Mouse (Mus musculus) megakaryocyte, embryonic 14.5 days (primary cell): ENCODE data around the gene Scgb3a1. TPM values are rescaled to one million over a fixed set of nuclear protein-coding genes. Genes with fewer than 3 reads are reported as not detected.

Experiments used
- H3K27me3 ChIP-seq: replicated peaks from 2 replicates; pipeline ENCODE3; 2012; ENCODE audit warnings: inconsistent platforms
- H3K36me3 ChIP-seq: replicated peaks from 2 replicates; pipeline ENCODE3; 2012; ENCODE audit warnings: low read length, inconsistent platforms, mixed read lengths
- H3K4me1 ChIP-seq: 2 replicates; pipeline ENCODE4 v1.6.1; 2012; ENCODE audit warnings: inconsistent platforms
- H3K4me3 ChIP-seq: replicated peaks from 2 replicates; pipeline ENCODE3; 2012; ENCODE audit warnings: moderate library complexity, mild to moderate bottlenecking, inconsistent platforms
- H3K9me3 ChIP-seq: 2 replicates; pipeline ENCODE4 v1.6.1; 2012; ENCODE audit warnings: inconsistent platforms
- FLI1 ChIP-seq: IDR thresholded peaks from 2 replicates; pipeline ENCODE4 v1.6.1; 2012; ENCODE audit warnings: low read length, inconsistent platforms, mixed read lengths
- GATA1 ChIP-seq: IDR thresholded peaks from 3 replicates; pipeline ENCODE4 v1.6.1; 2012; ENCODE audit warnings: mixed read lengths, low read length, inconsistent platforms, borderline replicate concordance
- polyA plus RNA-seq: library from polyadenylated mRNA; stranded (reverse); fragments of >175 nt; gene quantifications from 2 replicates; pipeline ENCODE4 v1.2.3, GENCODE M21; 2012; ENCODE audit warnings: low replicate concordance; ENCODE audit not compliant: insufficient read depth

Gene Scgb3a1
- polyA plus RNA-seq, 1 experiment = not detected

DNA sequence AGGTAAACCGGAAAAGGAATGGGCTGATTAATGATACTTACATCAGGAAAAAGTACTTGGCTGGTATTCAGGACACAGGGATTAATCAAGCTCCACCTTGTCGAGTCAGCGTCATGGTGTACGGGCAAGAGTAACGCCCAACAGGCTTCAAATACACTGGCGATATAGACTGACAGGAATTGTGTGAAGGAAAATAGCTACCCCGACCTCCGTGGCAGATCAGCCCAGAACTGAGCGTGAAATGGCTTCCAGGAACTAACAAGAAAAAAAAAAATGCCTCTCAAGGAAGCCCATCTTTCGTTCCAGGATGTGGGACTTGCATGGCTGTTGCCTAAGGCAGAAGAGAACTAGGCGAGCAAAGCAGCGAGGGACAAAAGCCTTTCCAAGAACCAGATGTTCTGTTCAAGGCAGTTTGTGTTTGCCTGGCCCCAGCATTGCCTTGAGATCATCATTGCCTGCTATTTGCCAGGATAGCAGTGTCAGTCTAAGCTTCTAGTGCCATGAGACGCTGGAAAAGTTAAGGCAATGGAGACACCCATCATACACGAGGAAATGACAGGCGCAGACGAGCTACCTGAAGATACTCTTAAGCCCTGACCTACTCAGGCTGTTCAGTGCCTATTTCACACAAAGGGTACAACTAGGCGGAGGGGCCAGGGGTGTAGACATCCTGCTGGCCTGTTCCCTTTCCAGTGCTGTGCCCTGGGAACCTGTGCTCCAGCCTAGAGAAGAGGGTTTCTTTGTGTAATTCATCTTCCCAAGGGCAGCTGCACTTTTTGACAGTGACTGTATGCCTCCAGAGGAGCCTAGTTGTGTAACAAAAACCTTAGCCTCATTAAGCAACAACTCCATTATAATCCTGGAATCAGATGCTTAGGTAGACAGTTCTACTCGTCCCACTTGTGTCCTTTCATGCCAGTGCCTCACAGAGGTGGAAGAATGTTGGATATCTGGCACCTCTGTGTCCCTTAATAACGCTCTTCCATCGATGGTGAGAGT lies 50.2 kb downstream of the Scgb3a1 start:
- Histone ChIP-seq H3K36me3 (peaks cover 5% of the 10 kb centered on the region), H3K27me3 (no peaks in the 10 kb centered on the region), H3K4me3 (peak overlapping the region; percentile 99), H3K4me1 (peaks cover 37% of the 10 kb centered on the region), H3K9me3 (no peaks in the 10 kb centered on the region)
- TF ChIP-seq GATA1 (no peak), FLI1 (no peak)

Other genes with a start within 250 kb of the Scgb3a1 start
- gene Olfr1389, start 240.5 kb upstream of the Scgb3a1 start, polyA plus RNA-seq = 0.58 TPM in 1 of 2 replicates, not detected in the other
- gene Olfr1388, start 227.0 kb upstream of the Scgb3a1 start, polyA plus RNA-seq = not detected in 2 replicates
- not detected in 2 replicates for gene Olfr1387, start 208.3 kb upstream of the Scgb3a1 start, polyA plus RNA-seq
- gene Olfr1386, start 198.6 kb upstream of the Scgb3a1 start, polyA plus RNA-seq = not detected in 2 replicates
- 0.06 TPM in 1 of 2 replicates, not detected in the other for gene Olfr1385, start 174.5 kb upstream of the Scgb3a1 start, polyA plus RNA-seq
- gene Olfr1384, start 156.9 kb upstream of the Scgb3a1 start, polyA plus RNA-seq = not detected in 2 replicates
- gene Olfr1383, start 144.0 kb upstream of the Scgb3a1 start, polyA plus RNA-seq = not detected in 2 replicates
- gene Olfr1382, start 135.4 kb upstream of the Scgb3a1 start, polyA plus RNA-seq = not detected in 2 replicates
- not detected in 2 replicates for gene Olfr1381, start 120.2 kb upstream of the Scgb3a1 start, polyA plus RNA-seq
- gene Olfr1380, start 106.7 kb upstream of the Scgb3a1 start, polyA plus RNA-seq = not detected in 2 replicates
- gene Flt4, start 54.3 kb upstream of the Scgb3a1 start, polyA plus RNA-seq = 0.01 TPM in 1 of 2 replicates, not detected in the other
- gene Cnot6, start 49.1 kb downstream of the Scgb3a1 start, polyA plus RNA-seq = 2.2 and 3.4 TPM in 2 replicates
- gene Gfpt2, start 130.6 kb downstream of the Scgb3a1 start, polyA plus RNA-seq = not detected in 2 replicates
- 3.2 and 7.6 TPM in 2 replicates for gene Mapk9, start 183.1 kb downstream of the Scgb3a1 start, polyA plus RNA-seq
- gene Rasgef1c, start 238.2 kb downstream of the Scgb3a1 start, polyA plus RNA-seq = not detected in 2 replicates